14 mouse cellular contexts compared by ENCODE assay signal in the genomic region with DNA sequence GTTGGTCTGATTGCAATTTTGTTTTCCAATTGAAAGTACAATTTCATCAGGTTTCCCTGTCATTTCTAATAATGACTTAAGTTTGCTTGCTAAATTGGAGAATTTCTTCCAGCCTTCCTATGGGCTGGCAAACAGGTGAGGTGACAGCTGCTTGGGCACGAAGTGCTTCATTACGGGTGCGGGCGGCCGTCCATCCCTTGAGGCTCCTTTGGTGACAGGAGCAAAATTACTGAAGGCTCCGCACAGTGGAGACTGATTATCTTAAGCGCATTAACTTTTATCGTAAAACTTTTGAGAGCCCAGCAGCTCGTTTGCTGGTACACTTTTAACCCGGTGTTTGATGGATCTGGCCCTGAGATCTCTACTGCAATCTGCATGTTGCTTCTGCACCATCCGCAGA.
"Had no signal": no experiment of that assay in that cellular context is flagged by ENCODE, and none has a peak within 500 bp of the region (broad histone marks: within the 10 kb centered on the region; RNA-seq: fewer than 3 reads in every experiment).

No protein-coding gene starts in this region.

- DNase-seq: gastrocnemius, postnatal 14 days; gastrocnemius, postnatal 36 days; heart, adult 18-20 months; heart, postnatal 14 days; heart, postnatal 36 days; kidney, adult 11 months; kidney, adult 2 months; kidney, adult 9 months; kidney, postnatal 14 days; kidney, postnatal 4 days; liver; liver, embryonic 13.5 days; liver, postnatal 0 days had no signal

- ATAC-seq: intestine, embryonic 16.5 days; liver, postnatal 0 days had no signal
